In genomic region chr8:121377680-121378079, GRCm38 (mm10) we compare ENCODE assay signal across 12 mouse cellular contexts.
DNase-seq lines count a peak whose midpoint lies in the region; ATAC-seq lines count a peak whose summit lies in the region.
"Had no signal": no experiment of that assay in that cellular context is flagged by ENCODE, and none has a peak within 500 bp of the region (broad histone marks: within the 10 kb centered on the region; RNA-seq: fewer than 3 reads in every experiment).

No protein-coding gene starts in this region.

- 17% methylated on average over 10 of the region's 10 CpGs for WGBS in hindbrain, embryonic 10.5 days
- 23% methylated on average over 10 of the region's 10 CpGs for WGBS in hindbrain, embryonic 13.5 days
- 2% methylated on average over 10 of the region's 10 CpGs for WGBS in embryonic facial prominence, embryonic 10.5 days
- WGBS in kidney, embryonic 14.5 days: 3% methylated on average over 10 of the region's 10 CpGs
- 10% methylated on average over 10 of the region's 10 CpGs for WGBS in midbrain, embryonic 13.5 days

- H3K4me2 ChIP-seq in hindbrain, embryonic 13.5 days: no peak overlapping the region; the same call in 1 of the 2 replicates
- no peak overlapping the region for H3K4me2 ChIP-seq in kidney, embryonic 14.5 days (replicated peaks; ENCODE audit: low read depth, low read length)
- H3K4me2 ChIP-seq in midbrain, embryonic 13.5 days (replicated peaks): no peak overlapping the region

- no peak for ATAC-seq in hindbrain, embryonic 13.5 days (ENCODE audit: low FRiP score)
- peak; percentile 68 for ATAC-seq in kidney, embryonic 14.5 days (ENCODE audit: low FRiP score, low TSS enrichment)
- ATAC-seq in midbrain, embryonic 13.5 days: no peak

- H3K4me3 ChIP-seq in hindbrain, embryonic 10.5 days: no peak overlapping the region
- no peak overlapping the region for H3K4me3 ChIP-seq in hindbrain, embryonic 13.5 days
- H3K4me3 ChIP-seq in embryonic facial prominence, embryonic 10.5 days: peak overlapping the region; percentile 31; the same call in 1 of the 2 replicates
- H3K4me3 ChIP-seq in kidney, embryonic 14.5 days (ENCODE audit: low read length): no peak overlapping the region
- H3K4me3 ChIP-seq in midbrain, embryonic 13.5 days (replicated peaks): no peak overlapping the region

- no peak overlapping the region; the same call in 1 of the 2 replicates for H3K9ac ChIP-seq in hindbrain, embryonic 13.5 days
- peak overlapping the region; percentile 38; the same call in 1 of the 2 replicates for H3K9ac ChIP-seq in kidney, embryonic 14.5 days (ENCODE audit: low read depth, low read length)
- peak overlapping the region; percentile 29; the same call in 1 of the 2 replicates for H3K9ac ChIP-seq in midbrain, embryonic 13.5 days (replicated peaks)

- H3K4me1 ChIP-seq in hindbrain, embryonic 10.5 days (replicated peaks): peaks cover 64% of the 10 kb centered on the region
- H3K4me1 ChIP-seq in hindbrain, embryonic 13.5 days (replicated peaks): peaks cover 19% of the 10 kb centered on the region
- peaks cover 92% of the 10 kb centered on the region for H3K4me1 ChIP-seq in embryonic facial prominence, embryonic 10.5 days
- peaks cover 58% of the 10 kb centered on the region for H3K4me1 ChIP-seq in kidney, embryonic 14.5 days (ENCODE audit: control insufficient read depth, insufficient read depth, low read length)
- H3K4me1 ChIP-seq in midbrain, embryonic 13.5 days (replicated peaks): peaks cover 22% of the 10 kb centered on the region

- H3K36me3 ChIP-seq in hindbrain, embryonic 10.5 days: no peaks in the 10 kb centered on the region
- no peaks in the 10 kb centered on the region for H3K36me3 ChIP-seq in hindbrain, embryonic 13.5 days
- H3K36me3 ChIP-seq in embryonic facial prominence, embryonic 10.5 days (replicated peaks): no peaks in the 10 kb centered on the region
- H3K36me3 ChIP-seq in kidney, embryonic 14.5 days (ENCODE audit: control insufficient read depth, insufficient read depth, low read length): no peaks in the 10 kb centered on the region
- H3K36me3 ChIP-seq in midbrain, embryonic 13.5 days: no peaks in the 10 kb centered on the region

- DNase-seq in hindbrain, embryonic 10.5 days (ENCODE audit: low spot score): peak; percentile 48
- DNase-seq in embryonic facial prominence, embryonic 10.5 days (ENCODE audit: low spot score): peak; percentile 90
- no peak for DNase-seq in cerebellum, postnatal 25 days
- DNase-seq in layer of hippocampus, adult 11-12 months (ENCODE audit: low spot score): no peak
- DNase-seq in cerebellum, adult 9-11 months: no peak
- DNase-seq: adrenal gland, postnatal 14 days; cerebellum, postnatal 14 days; lung, adult 2 months; spleen, adult 18-20 months had no signal

- H3K27me3 ChIP-seq in hindbrain, embryonic 10.5 days (ENCODE audit: insufficient read depth, poor library complexity, severe bottlenecking): peaks cover 28% of the 10 kb centered on the region
- peaks cover 16% of the 10 kb centered on the region for H3K27me3 ChIP-seq in hindbrain, embryonic 13.5 days
- H3K27me3 ChIP-seq in embryonic facial prominence, embryonic 10.5 days (replicated peaks; ENCODE audit: low read depth, poor library complexity, severe bottlenecking): peaks cover 39% of the 10 kb centered on the region
- H3K27me3 ChIP-seq in kidney, embryonic 14.5 days (ENCODE audit: control insufficient read depth, insufficient read depth, low read length): no peaks in the 10 kb centered on the region
- peaks cover 21% of the 10 kb centered on the region; the same call in 1 of the 2 replicates for H3K27me3 ChIP-seq in midbrain, embryonic 13.5 days

- peak overlapping the region; percentile 75 for H3K27ac ChIP-seq in hindbrain, embryonic 10.5 days
- H3K27ac ChIP-seq in hindbrain, embryonic 13.5 days: no peak overlapping the region
- H3K27ac ChIP-seq in embryonic facial prominence, embryonic 10.5 days (replicated peaks): peak overlapping the region; percentile 82
- H3K27ac ChIP-seq in kidney, embryonic 14.5 days (ENCODE audit: low read depth, low read length): peak overlapping the region; percentile 83
- H3K27ac ChIP-seq in midbrain, embryonic 13.5 days: no peak overlapping the region

- no peaks in the 10 kb centered on the region for H3K9me3 ChIP-seq in hindbrain, embryonic 10.5 days
- no peaks in the 10 kb centered on the region for H3K9me3 ChIP-seq in hindbrain, embryonic 13.5 days
- no peaks in the 10 kb centered on the region for H3K9me3 ChIP-seq in embryonic facial prominence, embryonic 10.5 days
- H3K9me3 ChIP-seq in kidney, embryonic 14.5 days (ENCODE audit: control insufficient read depth, low read length): no peaks in the 10 kb centered on the region
- H3K9me3 ChIP-seq in midbrain, embryonic 13.5 days: no peaks in the 10 kb centered on the region

Comparison
In these comparisons a context has a peak if more than half of its experiments do, and no peak if none do; other contexts are left out.
1. H3K27ac ChIP-seq: peak in hindbrain, embryonic 10.5 days (single experiment), embryonic facial prominence, embryonic 10.5 days (single experiment) and kidney, embryonic 14.5 days (single experiment); none in hindbrain, embryonic 13.5 days (single experiment) and midbrain, embryonic 13.5 days (single experiment).
2. DNase-seq: peak in hindbrain, embryonic 10.5 days (single experiment) and embryonic facial prominence, embryonic 10.5 days (single experiment); none in cerebellum, postnatal 25 days (0 of 2), layer of hippocampus, adult 11-12 months (single experiment) and cerebellum, adult 9-11 months (single experiment).